Mouse (Mus musculus) naive thymus-derived CD4-positive, alpha-beta T cell, adult 5 months (primary cell): ENCODE measurements around the gene Plppr1. TPM values are rescaled to one million over a fixed set of nuclear protein-coding genes. Genes with fewer than 3 reads are reported as not detected.

Experiments used
- polyA plus RNA-seq: library from polyadenylated mRNA; unstranded; fragments of 100-300 nt; shearing (Covaris generic); gene quantifications from one replicate; pipeline ENCODE4 v1.2.1, GENCODE M21; 2017

Gene Plppr1
- polyA plus RNA-seq: not detected

GRCm38 (mm10) chr4:49059021-49059401 lies at the start of gene Plppr1:
Plppr1 (plus strand) TSS chr4:49059273.

